Mouse (Mus musculus) left cerebral cortex, adult 18-20 months (tissue): ENCODE data around the gene Zfp784. TPM values are rescaled to one million over a fixed set of nuclear protein-coding genes. Genes with fewer than 3 reads are reported as not detected.

ENCODE experiments used
- DNase-seq, 2 experiments: peaks; one replicate each; pipeline ENCODE4 v3.0.0; 2021 to 2022; ENCODE audit warnings: low spot score in 2 of 2, mixed read lengths in 1 of 2
- total RNA-seq, 2 experiments: library from RNA; stranded (reverse); gene quantifications; 2 replicates each; pipeline ENCODE4 v1.2.3; 2021

Zfp784 gene
- total RNA-seq, 2 experiments from 2014 or later = 4.4 to 4.8 TPM

DNA sequence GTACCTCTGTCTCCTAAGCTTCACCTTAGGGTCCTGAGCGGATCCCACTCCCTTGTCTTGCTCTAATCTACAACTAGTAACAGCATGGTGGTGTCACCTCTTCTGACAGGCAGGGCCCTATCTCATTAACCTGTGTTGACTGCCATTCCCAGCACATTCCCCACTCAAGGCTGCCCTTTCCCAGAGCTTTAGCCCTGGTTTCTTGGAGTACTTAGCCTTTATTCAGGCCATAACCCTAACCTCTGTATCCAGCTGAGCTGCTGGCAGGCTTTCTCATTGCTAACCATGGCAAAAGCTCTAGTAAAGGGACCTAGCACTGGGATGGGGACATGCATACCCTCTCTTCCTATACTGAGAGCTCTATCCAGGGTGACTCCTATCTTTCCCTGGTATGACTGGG is 20.4 kb upstream of the Zfp784 start:
- DNase-seq = no peak

DNA sequence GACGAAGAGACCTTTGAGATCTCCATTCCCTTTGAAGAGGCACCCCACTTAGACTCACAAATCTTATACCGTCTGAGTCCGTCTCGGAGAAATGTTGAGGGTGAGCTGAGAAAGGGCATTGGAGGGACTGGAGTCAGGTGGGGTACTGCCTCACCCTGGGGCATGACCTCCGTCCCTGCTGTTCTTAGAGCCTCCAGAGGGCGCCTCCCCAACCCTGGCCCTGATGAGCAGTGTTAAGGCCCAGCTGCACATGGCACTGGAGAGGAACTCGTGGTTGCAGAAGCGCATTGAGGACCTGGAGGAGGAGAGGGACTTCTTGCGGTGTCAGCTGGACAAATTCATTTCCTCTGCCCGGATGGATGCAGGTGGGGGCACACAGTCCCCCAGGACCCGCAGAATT is 19.6 kb upstream of the Zfp784 start:
- no peak for DNase-seq

DNA sequence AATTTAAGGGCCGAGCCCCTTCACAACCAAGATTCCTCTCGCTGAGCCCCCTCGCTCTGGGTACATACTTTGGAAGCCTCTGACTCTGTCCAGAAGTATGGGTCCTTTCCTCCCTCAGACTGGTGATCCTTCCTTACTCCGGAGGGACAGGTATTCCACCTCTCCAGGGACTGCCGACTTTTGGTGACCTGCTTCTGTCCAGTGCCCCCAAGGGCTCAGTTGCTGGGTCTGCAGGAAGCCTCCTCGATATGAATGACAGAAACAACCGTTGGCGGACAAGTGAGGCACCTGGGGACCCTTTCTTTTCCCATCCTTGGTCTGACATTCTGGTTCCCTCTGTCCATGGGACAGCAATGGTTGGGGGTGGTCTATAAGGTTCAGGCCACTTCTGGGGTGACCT is 19.1 kb upstream of the Zfp784 start:
- DNase-seq = no peak

DNA sequence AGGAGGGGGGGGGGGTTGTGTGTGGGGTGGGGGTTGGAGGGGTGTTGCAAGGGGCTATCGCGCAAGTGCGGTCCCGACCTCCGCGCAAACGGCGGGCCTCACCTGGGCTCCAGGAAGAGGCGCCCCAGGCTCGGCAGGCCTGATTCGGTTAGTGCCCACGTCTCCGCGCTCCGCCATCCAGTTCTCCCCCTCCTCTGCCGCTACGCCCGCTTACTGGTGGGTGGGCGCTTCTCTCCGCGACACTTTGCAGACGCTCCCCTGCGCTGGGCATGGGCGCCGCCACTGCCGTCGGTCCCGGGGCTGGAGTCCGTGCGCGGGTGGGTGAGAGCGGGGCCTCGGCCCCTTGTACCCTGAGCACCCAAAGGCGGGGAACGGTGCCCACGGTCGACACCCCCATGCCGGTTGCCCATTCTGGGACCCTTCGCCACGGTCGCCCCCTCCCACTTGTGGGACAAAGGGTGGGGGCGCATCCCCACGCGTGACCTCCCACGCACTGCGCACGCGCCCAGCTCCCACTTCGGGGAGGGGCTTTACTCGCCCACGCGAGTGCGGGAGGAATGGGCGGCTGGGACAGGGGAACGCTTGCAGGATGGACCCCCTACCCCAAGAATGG is 18.5 kb upstream of the Zfp784 start:
- DNase-seq = peak; percentile 53 to 60

DNA sequence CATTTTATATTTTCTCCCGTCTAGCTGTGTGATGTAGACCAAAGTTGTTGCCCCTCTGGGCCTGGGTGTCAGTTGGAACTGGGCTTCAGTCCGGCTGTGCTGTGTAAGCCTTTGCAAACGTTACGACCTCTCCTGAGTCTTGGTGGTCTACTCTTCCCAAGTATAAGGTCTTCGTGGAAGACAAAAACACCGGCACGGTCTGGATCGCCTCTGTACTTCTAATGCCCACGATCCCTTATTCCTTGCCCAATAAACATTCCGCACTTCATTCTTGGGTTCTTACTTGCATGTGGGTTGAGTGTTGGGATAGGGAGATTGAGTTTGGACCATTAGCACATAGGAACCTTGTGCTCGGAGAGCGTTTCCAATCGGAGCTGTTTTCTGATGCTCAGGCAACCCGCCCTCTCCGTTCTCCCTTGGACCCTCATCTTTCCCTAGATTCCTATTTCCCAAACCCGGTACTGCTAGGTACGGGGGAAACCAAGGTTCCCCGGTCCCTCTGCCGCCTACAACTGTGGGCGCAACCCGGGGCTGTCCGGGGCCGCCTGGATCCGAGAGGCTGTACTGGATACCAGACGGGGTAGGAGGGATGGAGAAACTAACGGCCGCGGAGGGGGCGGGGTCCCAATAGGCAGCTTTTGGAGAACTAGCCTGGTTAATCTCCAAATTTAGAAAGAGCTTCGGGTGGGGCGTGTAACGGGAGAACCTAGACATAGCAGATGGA is 15.4 kb upstream of the Zfp784 start:
- peak in 1 of 2 experiments; percentile 55 for DNase-seq

DNA sequence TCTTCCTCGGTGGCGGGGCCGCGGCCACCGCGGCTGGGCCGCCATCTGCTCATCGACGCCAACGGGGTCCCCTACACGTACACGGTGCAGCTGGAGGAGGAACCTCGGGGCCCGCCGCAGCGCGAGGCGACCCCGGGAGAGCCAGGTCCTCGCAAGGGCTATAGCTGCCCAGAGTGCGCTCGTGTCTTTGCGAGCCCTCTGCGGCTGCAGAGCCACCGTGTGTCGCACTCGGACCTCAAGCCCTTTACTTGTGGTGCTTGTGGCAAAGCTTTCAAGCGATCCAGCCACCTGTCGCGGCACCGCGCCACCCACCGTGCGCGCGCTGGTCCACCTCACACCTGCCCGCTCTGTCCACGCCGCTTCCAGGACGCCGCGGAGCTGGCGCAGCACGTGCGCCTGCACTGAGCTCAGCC is 14.7 kb upstream of the Zfp784 start:
- DNase-seq = no peak

DNA sequence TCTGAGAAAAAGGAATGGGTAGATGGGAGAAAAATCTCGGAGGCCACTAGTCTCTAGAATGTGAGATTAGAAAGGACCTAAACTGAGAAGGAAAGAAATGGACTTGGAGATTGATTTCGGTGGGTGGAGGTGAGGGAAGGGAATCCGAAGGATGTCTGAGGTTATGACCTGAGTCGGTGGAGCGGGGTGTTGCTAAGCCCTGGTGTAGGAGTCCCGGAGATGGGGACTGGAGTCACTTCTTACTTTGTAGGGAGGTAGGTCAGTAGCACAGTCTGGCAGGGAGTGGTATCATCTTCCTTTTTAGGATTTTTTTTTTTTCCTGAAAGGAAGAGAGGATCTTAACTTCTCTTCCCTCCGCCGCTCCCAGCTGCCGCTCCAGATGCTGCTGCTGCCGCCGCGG is 14.2 kb upstream of the Zfp784 start:
- no peak for DNase-seq

DNA sequence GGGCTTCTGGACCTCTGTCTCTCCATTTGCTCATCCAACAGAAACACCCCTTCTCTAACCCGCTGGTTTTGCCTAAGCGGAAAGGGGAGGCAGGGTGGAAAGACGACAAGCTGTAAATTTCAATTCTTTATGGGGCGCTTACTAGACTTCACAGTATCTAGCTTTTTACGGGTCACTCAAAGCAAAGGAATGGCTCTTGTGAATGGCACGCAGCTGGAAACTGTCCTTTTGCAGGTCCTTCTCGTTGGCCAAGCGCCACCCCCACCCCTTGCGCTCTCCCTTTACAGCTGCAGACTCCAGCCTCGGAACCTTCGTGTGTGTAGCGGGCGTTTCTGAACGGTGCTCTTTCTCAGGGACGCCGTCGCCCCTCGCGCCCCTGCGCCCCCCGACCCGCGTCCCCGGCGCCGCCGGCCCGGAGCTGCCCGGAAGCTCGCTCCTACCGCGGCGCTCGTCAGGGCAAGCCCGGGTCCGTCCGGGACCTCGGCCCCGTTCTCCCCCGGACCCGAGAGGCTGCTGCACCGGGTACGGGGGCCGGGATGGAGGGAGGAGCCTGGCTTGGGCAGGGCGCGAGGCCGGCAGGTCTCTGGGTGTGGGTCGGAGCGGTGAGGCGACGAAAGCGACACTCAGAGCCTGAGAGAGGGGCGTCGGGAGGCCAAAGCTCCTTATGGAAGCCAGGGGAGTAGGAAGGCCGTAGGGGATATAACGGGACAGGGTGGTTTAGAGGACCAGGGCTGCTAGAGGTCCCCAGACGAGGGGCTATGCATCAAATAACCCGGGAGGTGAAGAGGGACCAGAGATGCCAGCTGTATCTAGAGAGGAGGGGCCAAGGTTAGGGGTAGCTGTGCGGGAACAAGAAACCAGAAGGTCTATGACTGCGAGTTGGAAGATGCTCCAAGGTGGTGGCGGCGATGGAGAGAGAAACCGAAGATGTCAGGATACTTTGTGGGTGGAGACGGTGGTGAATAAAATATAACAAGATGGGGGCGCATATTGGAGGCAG is 13.2 kb upstream of the Zfp784 start, which contains the start of gene Zfp580:
TSS of gene Zfp580 (plus strand) at position 346 of the 1,000 bp plus-strand sequence.
- DNase-seq = peak; percentile 68 to 77

DNA sequence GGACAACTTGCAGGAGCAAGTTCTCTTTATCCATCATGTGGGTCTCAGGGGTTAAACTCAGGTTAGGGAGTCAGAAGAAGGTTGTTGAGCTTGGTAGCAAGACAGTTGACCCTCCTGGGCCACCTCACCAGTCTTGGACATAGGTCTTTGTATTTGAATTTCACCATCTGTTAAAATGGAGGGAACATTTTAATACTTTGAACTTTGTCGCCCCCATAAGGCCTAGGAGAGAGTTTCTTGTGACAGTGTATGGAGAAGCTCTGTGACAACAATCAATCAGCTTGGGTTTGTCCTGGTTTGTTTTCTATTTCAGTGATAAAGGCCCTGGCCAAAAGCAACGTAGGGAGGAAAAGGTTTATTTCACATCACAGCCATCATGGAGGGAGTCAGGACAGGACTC is 9.1 kb upstream of the Zfp784 start:
- DNase-seq = no peak

DNA sequence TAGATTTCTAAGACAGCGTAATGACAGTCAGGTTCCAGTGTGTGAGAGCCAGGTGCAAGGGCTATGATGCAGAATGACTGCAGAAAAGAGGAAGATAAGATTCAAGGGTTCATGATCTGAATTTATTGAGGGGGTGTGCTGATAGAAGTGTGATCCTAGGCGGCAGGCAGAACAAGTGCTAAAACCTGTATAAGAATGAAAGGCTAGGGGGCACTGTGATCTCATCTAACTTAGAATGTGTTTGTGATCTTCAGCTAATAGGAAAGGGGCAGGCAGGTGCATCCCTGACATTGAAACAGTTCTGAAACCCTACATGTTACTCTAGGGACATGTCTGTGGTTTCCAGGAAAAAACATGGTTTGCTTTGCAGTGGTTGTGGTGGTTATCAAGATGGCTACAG is 7.9 kb upstream of the Zfp784 start:
- DNase-seq = no peak

DNA sequence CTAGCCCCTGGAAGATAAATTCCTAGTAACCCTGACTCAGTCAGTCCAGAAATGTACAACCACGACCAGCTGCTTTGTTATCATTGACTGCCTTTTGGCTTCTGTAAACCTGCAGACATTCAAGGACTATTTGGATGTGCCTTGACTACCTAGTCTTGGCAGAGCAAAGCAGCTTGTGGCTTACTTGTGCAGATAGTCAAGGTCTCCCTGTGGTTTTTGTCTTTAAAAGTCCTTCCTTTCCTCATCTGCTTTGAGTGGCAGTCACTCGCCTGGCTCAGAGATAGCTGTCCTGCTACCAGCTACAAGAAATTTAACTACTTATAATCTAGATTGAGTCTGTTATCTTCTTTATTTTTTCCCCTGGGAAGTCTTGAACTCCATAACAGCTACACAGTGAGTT is 6.7 kb upstream of the Zfp784 start:
- DNase-seq = no peak

DNA sequence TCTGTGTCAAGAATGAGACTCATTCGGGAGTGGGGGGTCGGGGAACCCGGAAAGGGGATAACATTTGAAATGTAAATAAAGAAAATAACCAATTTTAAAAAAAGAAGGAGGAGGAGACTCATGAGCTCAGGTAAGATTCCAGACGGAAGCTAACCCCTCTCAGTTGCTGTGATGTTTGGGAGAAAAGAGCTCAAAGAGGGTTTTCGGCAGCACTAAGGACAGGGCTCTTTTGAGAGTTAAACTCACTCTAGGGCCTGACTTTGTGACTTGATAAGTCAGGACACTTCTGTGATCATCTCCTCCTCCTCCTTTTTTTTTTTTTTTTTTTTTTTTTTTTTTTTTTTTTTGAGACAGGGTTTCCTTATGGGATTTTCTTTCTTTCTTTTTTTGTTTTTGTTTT is 694 bp upstream of the Zfp784 start:
- no peak for DNase-seq

DNA sequence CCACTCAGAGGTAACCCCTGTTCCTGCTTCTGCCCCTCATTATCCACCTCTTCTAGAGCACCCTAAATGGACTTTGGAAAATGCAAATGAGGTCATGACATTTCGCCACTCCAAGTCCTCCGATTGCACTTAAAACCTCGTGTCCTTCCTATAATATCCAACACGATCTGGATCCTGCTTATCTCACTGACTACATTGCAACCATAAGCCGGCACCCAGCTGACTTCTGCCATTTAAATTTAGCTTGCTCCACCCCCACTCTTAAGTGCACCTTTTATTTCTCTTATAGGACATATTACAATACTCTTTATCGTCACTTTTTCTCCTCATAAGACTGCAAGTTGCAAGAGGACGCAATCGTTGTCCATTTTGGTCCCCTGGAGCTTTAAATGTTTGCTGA is 779 bp downstream of the Zfp784 start:
- DNase-seq = no peak

DNA sequence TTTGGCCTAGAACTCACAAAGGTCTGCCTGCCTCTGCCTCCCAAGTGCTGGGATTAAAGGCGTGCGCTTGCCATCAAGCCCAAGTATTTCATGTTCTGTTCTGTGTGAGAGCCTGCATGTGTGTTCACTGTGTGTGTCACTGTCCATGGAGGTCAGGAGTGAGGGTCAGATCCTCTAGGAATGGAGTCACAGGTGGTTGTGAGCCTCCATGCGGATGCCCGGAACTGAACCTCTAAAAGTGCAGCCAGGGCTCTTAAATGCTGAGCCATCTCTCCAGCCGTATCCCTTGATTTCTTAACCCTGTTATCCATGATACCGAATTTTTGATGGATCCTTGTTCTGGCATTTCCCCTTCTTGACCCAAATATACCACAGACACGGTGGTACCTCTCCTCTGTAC is 1.2 kb downstream of the Zfp784 start:
- DNase-seq = no peak

DNA sequence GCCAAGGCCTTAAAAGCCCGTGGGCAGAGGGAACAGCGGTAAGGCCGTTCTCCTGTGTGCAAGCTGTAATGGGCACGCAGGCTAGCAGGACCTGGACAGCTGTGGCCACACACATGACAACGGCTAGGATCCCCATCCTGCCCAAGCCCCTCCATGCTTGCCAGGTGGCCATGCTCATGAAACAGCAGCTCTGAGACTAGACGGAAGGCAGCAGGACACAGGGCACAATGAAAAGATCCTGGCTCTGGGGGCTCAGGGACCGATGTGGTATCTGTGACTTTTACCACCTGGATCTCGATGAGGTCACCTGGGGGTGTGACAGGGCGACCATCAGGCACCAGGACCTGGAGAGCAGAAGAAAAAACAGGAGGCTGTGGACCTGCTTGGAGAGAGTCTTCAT is 2.1 kb downstream of the Zfp784 start:
- no peak for DNase-seq

DNA sequence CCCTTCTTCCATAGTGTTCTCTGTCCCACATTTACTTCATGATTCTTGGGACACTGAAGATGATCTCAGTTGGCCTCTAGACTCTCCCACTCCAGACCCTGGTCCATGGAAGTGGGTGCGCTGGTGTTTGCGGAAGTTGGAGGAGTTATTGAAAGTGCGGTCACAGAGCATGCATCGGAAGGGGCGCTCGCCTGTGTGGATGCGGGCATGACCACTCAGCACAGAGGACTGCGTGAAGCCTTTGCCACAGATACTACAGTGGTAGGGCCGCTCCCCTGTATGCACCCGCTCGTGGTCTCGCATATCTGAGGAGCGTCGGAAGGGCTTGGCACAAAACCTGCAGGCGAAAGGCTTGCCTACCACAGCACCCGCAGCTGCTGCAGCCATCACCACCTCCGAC is 2.6 kb downstream of the Zfp784 start:
- DNase-seq = no peak

DNA sequence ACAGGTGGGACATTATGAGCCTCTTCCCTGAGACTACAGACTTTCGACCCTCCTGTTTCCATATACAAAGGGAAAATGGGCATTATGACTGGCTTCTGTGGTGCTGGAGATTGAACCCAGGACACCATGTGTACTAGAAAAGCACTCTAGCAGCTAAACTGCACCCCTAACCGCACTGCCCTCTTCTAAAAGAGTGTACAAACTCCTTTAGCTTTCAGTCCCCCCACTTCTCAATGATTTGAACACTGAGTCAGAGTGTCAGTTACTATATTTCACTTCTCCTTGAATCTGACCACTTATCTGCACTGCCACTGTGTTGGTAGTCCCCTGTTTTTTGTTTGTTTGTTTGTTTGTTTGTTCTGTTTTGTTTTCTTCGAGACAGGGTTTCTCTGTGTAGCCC is 4.4 kb downstream of the Zfp784 start, which contains the start of gene 4632433K11Rik:
TSS of gene 4632433K11Rik (plus strand) at position 301 of the 400 bp plus-strand sequence.
- DNase-seq = no peak

DNA sequence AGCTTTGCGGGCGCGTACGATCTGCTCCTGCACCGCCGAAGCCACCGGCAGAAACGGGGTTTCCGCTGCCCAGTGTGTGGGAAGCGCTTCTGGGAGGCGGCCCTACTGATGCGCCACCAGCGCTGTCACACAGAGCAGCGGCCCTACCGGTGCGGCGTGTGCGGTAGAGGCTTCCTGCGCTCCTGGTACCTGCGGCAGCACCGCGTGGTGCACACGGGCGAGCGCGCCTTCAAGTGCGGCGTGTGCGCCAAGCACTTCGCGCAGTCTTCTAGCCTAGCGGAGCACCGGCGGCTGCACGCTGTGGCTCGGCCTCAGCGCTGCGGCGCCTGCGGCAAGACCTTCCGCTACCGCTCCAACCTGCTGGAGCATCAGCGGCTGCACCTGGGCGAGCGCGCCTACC is 6.8 kb downstream of the Zfp784 start:
- DNase-seq = no peak

DNA sequence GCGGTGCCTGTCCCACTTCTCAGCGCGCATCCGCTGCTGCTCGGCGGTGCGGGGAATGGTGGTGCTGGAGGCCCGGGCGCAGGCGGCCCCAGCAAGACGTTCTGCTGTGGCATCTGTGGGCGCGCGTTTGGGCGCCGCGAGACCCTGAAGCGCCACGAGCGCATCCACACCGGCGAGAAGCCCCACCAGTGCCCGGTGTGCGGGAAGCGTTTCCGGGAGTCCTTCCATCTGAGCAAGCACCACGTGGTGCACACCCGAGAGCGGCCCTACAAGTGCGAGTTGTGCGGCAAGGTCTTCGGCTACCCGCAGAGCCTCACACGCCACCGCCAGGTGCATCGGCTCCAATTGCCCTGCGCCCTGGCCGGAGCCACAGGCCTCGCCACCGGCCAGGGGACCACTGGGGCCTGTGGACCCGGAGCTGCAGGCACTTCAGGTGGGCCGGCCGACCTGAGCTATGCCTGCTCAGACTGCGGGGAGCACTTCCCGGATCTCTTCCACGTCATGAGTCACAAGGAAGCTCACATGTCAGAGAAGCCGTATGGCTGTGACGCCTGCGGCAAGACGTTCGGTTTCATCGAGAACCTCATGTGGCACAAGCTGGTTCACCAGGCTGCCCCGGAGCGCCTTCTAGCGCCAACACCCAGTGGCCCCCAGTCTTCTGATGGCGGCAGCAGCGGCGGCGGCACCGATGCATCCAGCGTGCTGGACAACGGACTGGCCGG is 7.5 kb downstream of the Zfp784 start:
- DNase-seq = no peak

DNA sequence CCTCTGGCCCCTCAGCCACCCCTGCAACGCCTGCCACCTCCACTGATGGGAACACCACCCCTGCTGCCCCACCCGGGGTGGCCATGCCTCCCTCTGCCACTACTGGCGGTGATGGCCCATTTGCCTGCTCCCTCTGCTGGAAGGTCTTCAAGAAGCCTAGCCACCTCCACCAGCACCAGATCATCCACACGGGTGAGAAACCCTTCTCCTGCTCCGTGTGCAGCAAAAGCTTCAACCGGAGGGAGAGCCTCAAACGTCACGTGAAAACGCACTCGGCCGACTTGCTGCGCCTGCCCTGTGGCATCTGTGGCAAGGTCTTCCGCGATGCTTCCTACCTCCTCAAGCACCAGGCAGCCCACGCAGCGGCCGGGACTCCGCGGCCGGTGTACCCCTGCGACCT is 8.3 kb downstream of the Zfp784 start:
- no peak for DNase-seq

DNA sequence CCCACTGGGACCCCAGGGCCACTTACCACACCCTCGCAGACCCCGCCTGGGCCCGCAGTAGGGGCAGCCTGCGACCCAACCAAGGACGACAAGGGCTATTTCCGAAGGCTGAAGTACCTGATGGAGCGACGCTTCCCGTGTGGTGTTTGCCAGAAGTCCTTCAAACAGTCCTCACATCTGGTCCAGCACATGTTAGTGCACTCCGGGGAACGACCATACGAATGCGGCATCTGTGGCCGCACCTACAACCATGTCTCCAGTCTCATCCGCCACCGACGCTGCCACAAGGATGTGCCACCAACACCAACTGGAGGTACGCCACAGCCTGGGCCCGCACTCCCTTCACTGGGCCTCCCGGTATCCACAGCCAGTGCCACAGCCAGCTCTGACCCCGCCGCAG is 8.7 kb downstream of the Zfp784 start:
- DNase-seq = no peak
